In the genomic region with DNA sequence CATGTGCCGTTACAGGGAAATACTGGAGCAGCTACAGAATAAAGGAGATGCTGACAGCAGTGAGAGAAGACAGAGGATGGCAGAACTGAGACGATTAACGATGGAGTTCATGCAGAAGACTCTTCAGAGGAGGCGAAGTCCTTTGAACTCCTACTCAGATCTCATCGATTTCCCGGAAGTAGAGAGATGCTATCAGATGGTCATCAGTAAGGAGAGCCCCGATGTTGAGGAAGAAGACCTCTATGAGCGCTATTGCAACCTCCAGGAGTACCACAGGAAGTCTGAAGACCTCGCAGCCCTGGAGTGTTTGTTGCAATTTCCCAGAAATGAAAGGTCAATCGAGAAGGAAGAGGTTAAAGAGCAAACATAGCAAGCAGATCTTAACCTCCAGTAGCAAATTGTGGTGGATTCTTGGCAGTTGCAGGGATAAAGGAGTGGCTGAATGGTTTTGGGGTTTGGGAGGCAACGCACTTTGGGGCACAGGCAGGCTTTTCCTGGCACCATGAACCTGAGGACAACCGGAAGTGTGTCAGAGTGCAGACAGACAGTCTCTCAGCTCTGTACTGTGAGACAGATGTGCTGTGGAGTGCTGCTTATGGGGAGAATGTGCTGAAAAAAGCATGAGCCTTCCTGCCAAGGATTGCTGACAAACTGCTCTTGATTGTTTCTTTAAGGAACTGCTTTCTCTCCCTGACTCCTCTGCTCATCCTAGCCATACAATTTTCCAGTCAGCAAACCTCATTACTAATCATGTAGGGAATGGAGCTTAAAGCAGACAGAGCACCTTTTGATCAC, we compare ENCODE assay signal across 11 mouse cellular contexts. TPM values are rescaled to one million over a fixed set of nuclear protein-coding genes. Genes with fewer than 3 reads are reported as not detected.
DNase-seq lines count a peak whose midpoint lies in the region; ATAC-seq and TF ChIP-seq lines count a peak whose summit lies in the region.
"Not testable (repeated sequence)": the region's sequence is repeated elsewhere in the genome, so short reads cannot be mapped to it uniquely, and the experiment has no call there.
"Had no signal": no experiment of that assay in that cellular context is flagged by ENCODE, and none has a peak within 500 bp of the region (broad histone marks: within the 10 kb centered on the region; RNA-seq: fewer than 3 reads in every experiment).

No protein-coding gene starts in this region.

- peak; percentile 21 for DNase-seq in NIH3T3 (ENCODE audit: low read depth)
- DNase-seq in embryonic facial prominence, embryonic 14.5 days (ENCODE audit: low spot score) = peak; percentile 81
- peak; percentile 53 for DNase-seq in kidney, adult 2 months
- DNase-seq in lung, embryonic 14.5 days = peak; percentile 46
- peak; percentile 25 for DNase-seq in thymus, adult 2 months

- not testable (repeated sequence) for H3K4me1 ChIP-seq in embryonic facial prominence, embryonic 14.5 days (ENCODE audit: control insufficient read depth, insufficient read depth, low read length); heart, embryonic 16.5 days (ENCODE audit: control insufficient read depth, insufficient read depth, low read length); kidney, adult 2 months (ENCODE audit: control insufficient read depth, insufficient read depth, low read length); lung, embryonic 14.5 days (ENCODE audit: insufficient read depth); midbrain, embryonic 15.5 days; thymus, adult 2 months (replicated peaks; ENCODE audit: control insufficient read depth, insufficient read depth, low read length)

- peak overlapping the region; percentile 30; the same call in 1 of the 2 replicates for H3K27ac ChIP-seq in embryonic facial prominence, embryonic 14.5 days (replicated peaks; ENCODE audit: low read depth, low read length)
- H3K27ac ChIP-seq in heart, embryonic 16.5 days (ENCODE audit: low read length); lung, embryonic 14.5 days (ENCODE audit: low read depth); thymus, adult 2 months (ENCODE audit: control insufficient read depth, insufficient read depth, low read length): not testable (repeated sequence)
- peak overlapping the region; percentile 39; the same call in 1 of the 2 replicates for H3K27ac ChIP-seq in kidney, adult 2 months (ENCODE audit: insufficient read depth, low read depth, low read length)
- peak overlapping the region; percentile 65 for H3K27ac ChIP-seq in midbrain, embryonic 15.5 days

- H3K27me3 ChIP-seq in embryonic facial prominence, embryonic 14.5 days (replicated peaks; ENCODE audit: control insufficient read depth, insufficient read depth, low read length); heart, embryonic 16.5 days (ENCODE audit: control insufficient read depth, insufficient read depth, low read length); kidney, adult 2 months (replicated peaks; ENCODE audit: control insufficient read depth, insufficient read depth, low read length); lung, embryonic 14.5 days (ENCODE audit: insufficient read depth, low read length); midbrain, embryonic 15.5 days (replicated peaks); thymus, adult 2 months (ENCODE audit: control insufficient read depth, insufficient read depth, low read length): not testable (repeated sequence)

- WGBS in embryonic facial prominence, embryonic 14.5 days = 66% methylated on average over 6 of the region's 12 CpGs
- WGBS in heart, embryonic 16.5 days = 62% methylated on average over 6 of the region's 12 CpGs
- 62% methylated on average over 7 of the region's 12 CpGs for WGBS in kidney, adult 2 months
- 59% methylated on average over 6 of the region's 12 CpGs for WGBS in lung, embryonic 14.5 days
- 87% methylated on average over 7 of the region's 12 CpGs for WGBS in midbrain, embryonic 15.5 days
- 68% methylated on average over 7 of the region's 12 CpGs for WGBS in thymus, adult 2 months

- not testable (repeated sequence) for H3K4me2 ChIP-seq in embryonic facial prominence, embryonic 14.5 days (ENCODE audit: low read depth, low read length); heart, embryonic 16.5 days (ENCODE audit: low read depth, low read length); lung, embryonic 14.5 days; midbrain, embryonic 15.5 days

- H3K36me3 ChIP-seq in embryonic facial prominence, embryonic 14.5 days (ENCODE audit: control insufficient read depth, insufficient read depth, low read length); heart, embryonic 16.5 days (ENCODE audit: control insufficient read depth, insufficient read depth); kidney, adult 2 months (ENCODE audit: control insufficient read depth, insufficient read depth, low read length); lung, embryonic 14.5 days (ENCODE audit: insufficient read depth); midbrain, embryonic 15.5 days (replicated peaks); thymus, adult 2 months (ENCODE audit: control insufficient read depth, insufficient read depth, low read length): not testable (repeated sequence)

- H3K9me3 ChIP-seq in embryonic facial prominence, embryonic 14.5 days (ENCODE audit: control insufficient read depth, low read length); heart, embryonic 16.5 days (replicated peaks; ENCODE audit: control insufficient read depth, low read length); lung, embryonic 14.5 days (ENCODE audit: low read depth, low read length); midbrain, embryonic 15.5 days: not testable (repeated sequence)

- not testable (repeated sequence) for ATAC-seq in embryonic facial prominence, embryonic 14.5 days (ENCODE audit: low read depth); heart, embryonic 16.5 days (replicated peaks; ENCODE audit: extremely low read depth, insufficient read depth, low FRiP score)
- ATAC-seq in lung, embryonic 14.5 days (ENCODE audit: insufficient read depth) = peak; percentile 42; the same call in 1 of the 2 replicates
- peak; percentile 68 for ATAC-seq in midbrain, embryonic 15.5 days (replicated peaks)

- H3K4me3 ChIP-seq in embryonic facial prominence, embryonic 14.5 days (ENCODE audit: low read depth, low read length); heart, embryonic 16.5 days (ENCODE audit: low read length); kidney, adult 2 months (ENCODE audit: insufficient read depth, low read depth, low read length); lung, embryonic 14.5 days (ENCODE audit: low read depth, low read length); midbrain, embryonic 15.5 days: not testable (repeated sequence)
- H3K4me3 ChIP-seq in thymus, adult 2 months (ENCODE audit: control insufficient read depth, insufficient read depth, low read length) = 0 out of 2 replicates have a peak overlapping the region, but pooled peaks have one; percentile 4

- not testable (repeated sequence) for TF ChIP-seq CTCF in kidney, adult 2 months (conservative IDR thresholded peaks at IDR 0.05; ENCODE audit: insufficient read depth, insufficient read length, low read depth, low read length); lung, embryonic 14.5 days (IDR thresholded peaks at IDR 0.05; ENCODE audit: low read depth); thymus, adult 2 months (IDR thresholded peaks at IDR 0.05; ENCODE audit: borderline replicate concordance, control insufficient read depth, extremely low read depth, insufficient read depth, low read length, poor library complexity)

- TF ChIP-seq POLR2A in kidney, adult 2 months (IDR thresholded peaks at IDR 0.05; ENCODE audit: low read depth, low read length); thymus, adult 2 months (IDR thresholded peaks at IDR 0.05; ENCODE audit: control insufficient read depth, extremely low read depth, insufficient read depth, low read length, poor library complexity): not testable (repeated sequence)

- not testable (repeated sequence) for H3K9ac ChIP-seq in embryonic facial prominence, embryonic 14.5 days (ENCODE audit: low read depth, low read length); lung, embryonic 14.5 days; midbrain, embryonic 15.5 days
- 0 out of 2 replicates have a peak overlapping the region, but pooled peaks have one; percentile 5 for H3K9ac ChIP-seq in heart, embryonic 16.5 days (ENCODE audit: low read length)

RNA-seq across cellular contexts. Expression of a gene that starts 4.8 kb away (rescaled TPM):
- 1.6 and 2.1 TPM in 2 replicates for polyA plus RNA-seq in embryonic facial prominence, embryonic 14.5 days (2014; fragmentation: Nextera tagmentation; extraction: Ambion mirVana)
- polyA plus RNA-seq in heart, embryonic 16.5 days (2015; fragmentation: Nextera tagmentation; extraction: Ambion mirVana) = 2.1 and 3.7 TPM in 2 replicates
- 11.5 and 16.8 TPM in 2 replicates for polyA plus RNA-seq in kidney, adult 2 months (2012; rRNA removed)
- polyA plus RNA-seq in lung, embryonic 14.5 days (2014; fragmentation: Nextera tagmentation; extraction: Ambion mirVana) = 0.26 and 0.65 TPM in 2 replicates
- 1.9 and 3.5 TPM in 2 replicates for polyA plus RNA-seq in midbrain, embryonic 15.5 days (2015; fragmentation: Nextera tagmentation; extraction: Ambion mirVana)
- 6.1 and 7.8 TPM in 2 replicates for polyA plus RNA-seq in thymus, adult 2 months (2012; rRNA removed)

RNA-seq across cellular contexts. Expression of a gene that starts 13.7 kb away (rescaled TPM):
- polyA plus RNA-seq in embryonic facial prominence, embryonic 14.5 days (2014; fragmentation: Nextera tagmentation; extraction: Ambion mirVana) = 0.56 and 1.2 TPM in 2 replicates
- 2.5 and 3.2 TPM in 2 replicates for polyA plus RNA-seq in heart, embryonic 16.5 days (2015; fragmentation: Nextera tagmentation; extraction: Ambion mirVana)
- polyA plus RNA-seq in kidney, adult 2 months (2012; rRNA removed) = 0.56 and 1.4 TPM in 2 replicates
- polyA plus RNA-seq in lung, embryonic 14.5 days (2014; fragmentation: Nextera tagmentation; extraction: Ambion mirVana) = 0.18 and 0.49 TPM in 2 replicates
- 0.97 and 1.0 TPM in 2 replicates for polyA plus RNA-seq in midbrain, embryonic 15.5 days (2015; fragmentation: Nextera tagmentation; extraction: Ambion mirVana)
- polyA plus RNA-seq in thymus, adult 2 months (2012; rRNA removed) = 1.6 and 2.2 TPM in 2 replicates
- polyA plus RNA-seq: C2C12; kidney, embryonic 14.5 days; testis, adult 2 months had no signal

RNA-seq across cellular contexts. Expression of a gene that starts 19.7 kb away (rescaled TPM):
- polyA plus RNA-seq in embryonic facial prominence, embryonic 14.5 days (2014; fragmentation: Nextera tagmentation; extraction: Ambion mirVana) = not detected in 2 replicates
- 0.49 and 0.52 TPM in 2 replicates for polyA plus RNA-seq in heart, embryonic 16.5 days (2015; fragmentation: Nextera tagmentation; extraction: Ambion mirVana)
- polyA plus RNA-seq in kidney, adult 2 months (2012; rRNA removed) = 3.4 and 6.0 TPM in 2 replicates
- polyA plus RNA-seq in lung, embryonic 14.5 days (2014; fragmentation: Nextera tagmentation; extraction: Ambion mirVana) = not detected in 2 replicates
- 0.26 and 0.37 TPM in 2 replicates for polyA plus RNA-seq in midbrain, embryonic 15.5 days (2015; fragmentation: Nextera tagmentation; extraction: Ambion mirVana)
- 1.5 and 2.3 TPM in 2 replicates for polyA plus RNA-seq in thymus, adult 2 months (2012; rRNA removed)
- polyA plus RNA-seq: C2C12 had no signal

RNA-seq across cellular contexts. Expression of a gene that starts 37.6 kb away (rescaled TPM):
- polyA plus RNA-seq in embryonic facial prominence, embryonic 14.5 days (2014; fragmentation: Nextera tagmentation; extraction: Ambion mirVana) = 9.5 and 10.3 TPM in 2 replicates
- 9.5 and 10.7 TPM in 2 replicates for polyA plus RNA-seq in heart, embryonic 16.5 days (2015; fragmentation: Nextera tagmentation; extraction: Ambion mirVana)
- polyA plus RNA-seq in kidney, adult 2 months (2012; rRNA removed) = 3.4 and 4.0 TPM in 2 replicates
- 15.5 and 15.9 TPM in 2 replicates for polyA plus RNA-seq in lung, embryonic 14.5 days (2014; fragmentation: Nextera tagmentation; extraction: Ambion mirVana)
- 6.8 and 7.2 TPM in 2 replicates for polyA plus RNA-seq in midbrain, embryonic 15.5 days (2015; fragmentation: Nextera tagmentation; extraction: Ambion mirVana)
- 5.5 and 7.4 TPM in 2 replicates for polyA plus RNA-seq in thymus, adult 2 months (2012; rRNA removed)

RNA-seq across cellular contexts. Expression of a gene that starts 52.4 kb away (rescaled TPM):
- 0.18 and 0.40 TPM in 2 replicates for polyA plus RNA-seq in embryonic facial prominence, embryonic 14.5 days (2014; fragmentation: Nextera tagmentation; extraction: Ambion mirVana)
- polyA plus RNA-seq in heart, embryonic 16.5 days (2015; fragmentation: Nextera tagmentation; extraction: Ambion mirVana) = 1.3 and 1.6 TPM in 2 replicates
- polyA plus RNA-seq in kidney, adult 2 months (2012; rRNA removed) = 0.35 and 0.42 TPM in 2 replicates
- 0.12 TPM in 1 of 2 replicates, not detected in the other for polyA plus RNA-seq in lung, embryonic 14.5 days (2014; fragmentation: Nextera tagmentation; extraction: Ambion mirVana)
- 0.23 and 0.49 TPM in 2 replicates for polyA plus RNA-seq in midbrain, embryonic 15.5 days (2015; fragmentation: Nextera tagmentation; extraction: Ambion mirVana)
- 0.07 and 0.11 TPM in 2 replicates for polyA plus RNA-seq in thymus, adult 2 months (2012; rRNA removed)
- polyA plus RNA-seq: C2C12; forebrain, embryonic 12.5 days; testis, adult 2 months had no signal

Comparison
In these comparisons a context has a peak if more than half of its experiments do, and no peak if none do; other contexts are left out.
1. DNase-seq: peak in every context shown above with its lines; median percentile 81 in embryonic facial prominence, embryonic 14.5 days; 53 in kidney, adult 2 months; 46 in lung, embryonic 14.5 days; 25 in thymus, adult 2 months; 21 in NIH3T3.